Mouse (Mus musculus) frontal cortex, adult 2 months (tissue): ENCODE results near the gene Zbtb24. TPM values are rescaled to one million over a fixed set of nuclear protein-coding genes. Genes with fewer than 3 reads are reported as not detected.
A peak's percentile ranks its signal among the peaks of the same experiment; 100 is the strongest.
"Not testable (repeated sequence)": the region's sequence is repeated elsewhere in the genome, so short reads cannot be mapped to it uniquely, and the experiment has no call there.

ENCODE experiments used
- DNase-seq, 2 experiments: peaks; one replicate each; pipeline ENCODE4 v3.0.0; 2022; ENCODE audit warnings: low spot score in 1 of 2; ENCODE audit errors: extremely low spot score in 1 of 2
- polyA plus RNA-seq: library from polyadenylated mRNA; depleted of rRNA; stranded (reverse); fragments of >200 nt; gene quantifications from 2 replicates; pipeline ENCODE4 v1.2.3, GENCODE M21; 2012; rRNA removed

Zbtb24 gene
- 16.8 and 19.4 TPM in 2 replicates for polyA plus RNA-seq

GRCm38 (mm10) chr10:41450137-41450670 lies at the start of gene Zbtb24:
Zbtb24 (plus strand) TSS chr10:41450383.
- DNase-seq, result peak; percentile 84 to 96

GRCm38 (mm10) chr10:41401097-41401496 lies 49.1 kb upstream of the Zbtb24 start:
- no peak for DNase-seq

- DNase-seq, result no peak
These were observed 46.8 kb upstream of the Zbtb24 start for GRCm38 (mm10) chr10:41403364-41403763.

GRCm38 (mm10) chr10:41403893-41404612 lies 46.1 kb upstream of the Zbtb24 start:
- peak in 1 of 2 experiments; percentile 56 for DNase-seq

GRCm38 (mm10) chr10:41410176-41410575 lies 40.0 kb upstream of the Zbtb24 start:
- DNase-seq, result not testable (repeated sequence)

GRCm38 (mm10) chr10:41410821-41411220 lies 39.4 kb upstream of the Zbtb24 start:
- not testable (repeated sequence) for DNase-seq

- not testable (repeated sequence) for DNase-seq
These were observed 36.7 kb upstream of the Zbtb24 start for GRCm38 (mm10) chr10:41413471-41413870.

GRCm38 (mm10) chr10:41415368-41415767 lies 34.8 kb upstream of the Zbtb24 start:
- not testable (repeated sequence) for DNase-seq

- DNase-seq, result no peak
These were observed 29.5 kb upstream of the Zbtb24 start for GRCm38 (mm10) chr10:41420496-41421200.

- DNase-seq, result no peak
These were observed 26.5 kb upstream of the Zbtb24 start for GRCm38 (mm10) chr10:41423681-41424080.

- DNase-seq, result no peak
These were observed 23.8 kb upstream of the Zbtb24 start for GRCm38 (mm10) chr10:41426368-41426767.

- peak in 1 of 2 experiments; percentile 70 for DNase-seq
These were observed 15.6 kb upstream of the Zbtb24 start for GRCm38 (mm10) chr10:41434624-41435023.

- DNase-seq, result no peak
These were observed 15.0 kb upstream of the Zbtb24 start for GRCm38 (mm10) chr10:41435141-41435540.

- no peak for DNase-seq
These were observed 2.0 kb upstream of the Zbtb24 start for GRCm38 (mm10) chr10:41448216-41448615.

- peak in 1 of 2 experiments; percentile 46 for DNase-seq
These were observed 499 bp upstream of the Zbtb24 start for GRCm38 (mm10) chr10:41449684-41450083.

GRCm38 (mm10) chr10:41450780-41451522 lies 768 bp downstream of the Zbtb24 start:
- no peak for DNase-seq

- DNase-seq, result no peak
These were observed 1.5 kb downstream of the Zbtb24 start for GRCm38 (mm10) chr10:41451656-41452055.

- DNase-seq, result no peak
These were observed 2.6 kb downstream of the Zbtb24 start for GRCm38 (mm10) chr10:41452791-41453190.

GRCm38 (mm10) chr10:41459990-41460389 lies 9.8 kb downstream of the Zbtb24 start:
- DNase-seq, result no peak

- DNase-seq, result no peak
These were observed 10.3 kb downstream of the Zbtb24 start for GRCm38 (mm10) chr10:41460501-41460900.
